Mouse (Mus musculus) layer of hippocampus, adult 9-11 months (tissue): ENCODE measurements around the gene Zmynd15.
A peak's percentile ranks its signal among the peaks of the same experiment; 100 is the strongest.
"Not testable (repeated sequence)": the region's sequence is repeated elsewhere in the genome, so short reads cannot be mapped to it uniquely, and the experiment has no call there.

Source experiments
- DNase-seq: peaks from one replicate; pipeline ENCODE4 v3.0.0; 2022

Gene Zmynd15

DNA sequence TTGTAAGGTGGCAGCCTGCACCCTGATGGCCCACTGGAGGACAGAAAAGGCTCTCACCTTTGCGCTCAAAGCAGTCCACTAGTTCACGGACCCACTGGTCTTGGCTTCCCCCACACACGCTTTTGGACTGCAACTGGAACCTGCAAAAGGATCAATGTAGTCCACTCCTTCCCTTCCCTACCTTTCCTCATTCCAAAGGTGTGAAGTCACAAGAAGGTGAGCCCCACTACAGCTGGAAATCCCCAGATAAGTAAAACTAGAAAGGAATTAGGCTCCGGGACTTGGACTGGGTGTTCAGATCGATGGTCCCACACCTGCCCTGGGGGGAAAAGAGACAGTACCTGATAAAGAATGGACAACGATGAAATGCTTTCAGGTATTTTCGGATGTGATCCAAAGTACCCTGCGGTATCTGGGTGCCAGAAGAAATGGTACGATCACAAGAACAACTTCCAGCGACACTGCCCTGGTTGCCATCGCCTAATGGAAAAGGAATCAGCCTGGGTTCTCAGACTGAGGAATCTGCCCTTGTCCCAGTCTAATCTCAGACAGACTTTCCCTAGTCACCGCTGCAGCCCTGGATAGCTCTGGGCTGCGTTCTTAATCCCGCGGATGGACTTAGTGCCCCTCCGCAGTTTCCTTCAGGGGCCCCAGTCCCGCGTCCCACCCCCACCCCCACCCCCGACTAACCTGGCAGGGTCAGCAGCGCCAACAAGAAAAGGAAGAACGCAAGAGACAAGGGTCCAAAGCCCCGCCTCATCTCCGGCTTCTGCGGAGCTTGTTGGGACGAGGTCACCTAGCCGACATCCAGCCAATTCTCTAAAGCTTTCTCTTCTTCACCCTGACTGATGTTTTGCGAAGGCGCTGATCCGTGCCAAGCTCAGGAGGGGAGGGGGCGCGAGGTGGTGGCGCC is at the start of gene Zmynd15:
TSS of gene Zmynd15 (plus strand) at position 746 of the 913 bp plus-strand sequence.
- DNase-seq, result no peak

GRCm38 (mm10) chr11:70409594-70410296 is 49.5 kb upstream of the Zmynd15 start, which contains the start of gene Pelp1:
TSS of gene Pelp1 (minus strand) at chr11:70410031.
- peak; percentile 90 for DNase-seq

DNA sequence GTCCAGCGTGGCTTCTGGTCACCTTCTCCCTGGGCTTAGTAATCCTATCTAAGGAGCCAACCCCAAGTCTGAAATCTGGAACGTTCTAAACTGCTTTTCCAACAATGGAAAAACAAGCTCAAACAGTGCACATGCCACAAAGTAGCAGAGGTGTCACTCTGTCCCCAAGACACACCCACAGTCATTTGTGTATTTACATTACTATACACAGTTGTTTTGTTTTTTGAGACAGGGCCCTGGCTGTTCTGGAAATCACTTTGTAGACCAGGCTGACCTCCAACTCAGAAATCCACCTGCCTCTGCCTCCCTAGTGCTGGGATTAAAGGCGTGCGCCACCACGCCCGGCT is 49.0 kb upstream of the Zmynd15 start:
- no peak for DNase-seq

GRCm38 (mm10) chr11:70412591-70412990 is 46.6 kb upstream of the Zmynd15 start:
- no peak for DNase-seq

- peak; percentile 68 for DNase-seq
Observed at GRCm38 (mm10) chr11:70413961-70414360, 45.3 kb upstream of the Zmynd15 start.

- no peak for DNase-seq
Observed at GRCm38 (mm10) chr11:70418199-70418598, 41.0 kb upstream of the Zmynd15 start.

DNA sequence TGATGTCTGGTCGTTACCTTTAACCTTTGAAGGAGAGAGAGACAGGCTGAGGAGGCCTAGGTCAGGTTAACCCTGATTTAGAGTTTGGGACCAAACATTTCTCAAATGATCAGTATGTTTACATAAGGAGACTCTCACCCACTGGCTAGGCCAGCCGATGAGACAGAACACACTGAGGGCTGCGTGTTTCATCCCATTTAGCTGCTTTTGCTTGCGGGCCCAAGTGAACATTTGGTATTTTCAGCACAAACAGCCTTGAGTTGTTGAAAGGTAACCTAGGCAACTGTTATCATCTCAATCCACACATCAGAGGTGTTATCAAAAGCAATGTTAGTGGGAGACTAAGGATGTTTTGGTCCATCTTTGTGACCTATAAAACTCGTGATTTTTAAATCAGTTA is 39.7 kb upstream of the Zmynd15 start:
- DNase-seq, result peak; percentile 49

- DNase-seq, result not testable (repeated sequence)
Observed at GRCm38 (mm10) chr11:70426598-70426997, 32.6 kb upstream of the Zmynd15 start.

DNA sequence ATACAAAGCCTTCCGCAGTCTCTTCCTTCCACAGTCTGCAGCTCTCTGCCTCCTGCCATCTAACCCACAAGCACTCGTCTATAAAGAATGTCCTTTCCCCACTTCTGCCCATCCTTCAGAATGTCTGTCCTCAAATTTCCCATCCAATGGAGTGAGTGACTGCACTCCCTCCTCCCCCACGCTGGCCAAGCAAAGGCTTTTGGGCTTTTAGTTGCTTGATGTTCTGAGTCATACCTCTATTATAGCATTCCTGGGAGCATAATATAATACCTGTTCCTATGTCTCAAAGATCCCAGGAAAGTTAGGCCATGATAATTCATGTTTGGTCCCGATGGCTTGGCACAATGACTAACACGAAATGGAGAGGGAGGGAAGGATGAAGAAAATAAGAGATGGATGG is 27.7 kb upstream of the Zmynd15 start:
- no peak for DNase-seq

GRCm38 (mm10) chr11:70432048-70432894 is 27.0 kb upstream of the Zmynd15 start, which contains the start of gene Arrb2:
TSS of gene Arrb2 (plus strand) at chr11:70432635.
- DNase-seq, result peak; percentile 99

- DNase-seq, result peak; percentile 69
Observed at GRCm38 (mm10) chr11:70432895-70433568, 26.2 kb upstream of the Zmynd15 start.

- DNase-seq, result no peak
Observed at GRCm38 (mm10) chr11:70433569-70433943, 25.7 kb upstream of the Zmynd15 start.

- no peak for DNase-seq
Observed at GRCm38 (mm10) chr11:70433951-70434350, 25.3 kb upstream of the Zmynd15 start.

GRCm38 (mm10) chr11:70435476-70435875 is 23.8 kb upstream of the Zmynd15 start:
- no peak for DNase-seq

GRCm38 (mm10) chr11:70437426-70437825 is 21.8 kb upstream of the Zmynd15 start:
- DNase-seq, result no peak

DNA sequence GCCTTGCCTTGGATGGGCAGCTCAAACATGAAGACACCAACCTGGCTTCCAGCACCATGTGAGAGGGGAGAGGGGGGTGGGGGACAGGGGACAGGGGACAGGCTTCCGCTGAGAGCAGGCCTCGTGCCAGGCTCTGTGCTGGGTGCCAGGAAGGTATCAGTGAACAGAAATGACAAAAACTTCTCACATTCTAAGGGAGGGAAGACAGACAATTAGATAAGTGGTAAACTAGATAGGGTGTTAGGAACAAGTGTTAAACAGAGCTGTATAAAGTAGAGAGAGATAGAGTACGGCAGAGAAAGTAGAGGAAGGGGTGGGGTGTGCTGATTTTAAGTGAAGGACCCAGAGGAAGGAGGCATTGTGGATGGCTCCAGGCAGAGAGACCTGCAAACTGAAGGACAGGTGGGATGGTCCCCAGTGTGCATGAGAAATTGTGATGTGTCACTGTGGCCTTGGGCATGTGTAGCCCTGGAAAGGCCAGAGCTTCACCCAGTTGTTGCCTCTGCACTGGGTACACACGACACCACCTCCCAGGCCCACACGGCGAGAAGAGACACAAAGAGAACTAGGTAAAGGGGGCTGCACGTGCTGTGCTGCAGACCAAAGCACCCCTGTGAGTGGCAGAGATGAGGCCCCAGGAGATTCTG is 20.4 kb upstream of the Zmynd15 start:
- no peak for DNase-seq

GRCm38 (mm10) chr11:70440637-70441036 is 18.6 kb upstream of the Zmynd15 start:
- DNase-seq, result no peak

GRCm38 (mm10) chr11:70441882-70442281 is 17.4 kb upstream of the Zmynd15 start:
- no peak for DNase-seq

DNA sequence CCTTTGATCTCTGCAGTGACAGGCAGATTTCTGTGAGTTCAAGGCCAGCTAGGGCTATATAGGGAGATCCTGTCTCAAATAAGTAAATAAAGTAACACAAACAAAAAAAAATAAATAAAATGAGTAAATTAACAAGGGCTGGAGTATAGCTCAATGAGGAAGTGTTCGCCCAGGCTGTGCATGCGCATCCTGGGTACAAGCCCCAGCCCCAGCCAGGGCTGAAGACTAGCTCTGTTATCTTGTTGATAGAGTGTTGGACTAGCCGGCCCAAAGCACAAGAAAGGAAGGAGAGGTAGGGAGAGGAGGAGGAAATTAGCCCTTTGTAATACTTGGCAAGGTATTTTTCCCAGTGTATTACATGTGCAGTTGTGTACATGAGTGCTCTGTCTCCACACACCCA is 15.3 kb upstream of the Zmynd15 start:
- no peak for DNase-seq

GRCm38 (mm10) chr11:70444667-70445066 is 14.6 kb upstream of the Zmynd15 start:
- no peak for DNase-seq

DNA sequence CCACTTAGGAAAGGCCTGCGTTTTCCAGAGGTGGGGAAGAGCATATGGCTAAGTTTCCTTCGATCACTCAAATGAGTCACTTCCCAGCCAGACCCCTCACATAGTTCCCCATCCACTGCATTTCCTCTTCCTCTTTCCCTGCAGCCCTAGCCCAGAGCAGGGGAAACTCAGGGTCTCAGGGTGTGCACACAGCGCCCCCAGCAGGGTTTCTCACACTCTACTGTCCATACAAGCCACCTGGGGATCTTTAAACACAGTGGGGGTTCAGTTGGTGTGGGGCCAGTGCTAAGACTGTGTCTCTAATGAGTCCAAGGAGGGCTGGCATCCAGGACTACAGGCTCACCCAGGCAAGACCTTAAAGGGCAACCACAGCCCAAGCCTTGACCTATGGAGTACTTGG is 12.5 kb upstream of the Zmynd15 start:
- peak; percentile 44 for DNase-seq

DNA sequence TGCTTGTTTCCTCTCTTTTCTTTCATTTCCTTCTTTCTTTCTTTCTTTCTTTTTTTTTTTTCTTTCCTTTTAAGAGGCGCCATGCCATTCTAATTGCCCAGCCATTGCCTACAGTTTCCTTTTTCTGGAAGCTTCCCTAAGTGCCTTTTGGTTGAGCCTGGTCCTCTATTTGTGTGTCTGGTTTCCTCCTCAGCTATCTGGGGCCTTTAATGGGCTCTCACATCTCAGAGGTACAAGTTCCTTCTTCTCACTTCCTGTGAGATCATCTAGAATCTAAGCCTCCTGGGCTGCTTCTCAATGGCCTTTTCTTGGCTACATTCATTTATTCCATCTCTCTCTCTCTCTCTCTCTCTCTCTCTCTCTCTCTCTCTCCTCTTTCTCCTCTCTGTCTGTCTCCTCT is 11.9 kb upstream of the Zmynd15 start:
- DNase-seq, result no peak
